Mouse (Mus musculus): Measurements from ENCODE around the gene Tmc6. TPM values are rescaled to one million over a fixed set of nuclear protein-coding genes. Genes with fewer than 3 reads are reported as not detected.

Gene Tmc6
- polyA plus RNA-seq (2012; ENCODE audit: insufficient read depth, insufficient read length, low replicate concordance, missing spikeins): 606 TPM in 1 of 2 replicates, not detected in the other

- H3K4me3 ChIP-seq (ENCODE audit: insufficient read depth, low read depth, low read length): peak within 1 kb of the TSS; percentile 20; the same call in 1 of the 2 replicates
- 63% methylated on average over 24 of the region's 24 CpGs for WGBS
- H3K4me1 ChIP-seq (ENCODE audit: control insufficient read depth, insufficient read depth, low read length): peaks cover 34% of the 10 kb centered on the region
- TF ChIP-seq POLR2A (IDR thresholded peaks at IDR 0.05; ENCODE audit: insufficient read depth, low read depth, low read length) (no peak), CTCF (IDR thresholded peaks at IDR 0.05; ENCODE audit: insufficient read depth, low read depth, low read length) (no peak)
- H3K27ac ChIP-seq (ENCODE audit: insufficient read depth, low read depth, low read length): no peak within 1 kb of the TSS
Observed at GRCm38 (mm10) chr11:117781993-117782704, at the start of gene Tmc6, which contains the start of gene Tmc8. TSS of gene Tmc6 (minus strand) at chr11:117782198. TSS of gene Tmc8 (plus strand) at chr11:117782076.

GRCm38 (mm10) chr11:117830401-117830800, 48.4 kb upstream of the Tmc6 start:
- no peak overlapping the region for H3K4me3 ChIP-seq (ENCODE audit: insufficient read depth, low read depth, low read length)
- H3K27ac ChIP-seq (ENCODE audit: insufficient read depth, low read depth, low read length): no peak overlapping the region
- 76% methylated on average over 9 of the region's 9 CpGs for WGBS
- TF ChIP-seq POLR2A (IDR thresholded peaks at IDR 0.05; ENCODE audit: insufficient read depth, low read depth, low read length) (no peak), CTCF (IDR thresholded peaks at IDR 0.05; ENCODE audit: insufficient read depth, low read depth, low read length) (no peak)
- peaks cover 12% of the 10 kb centered on the region for H3K4me1 ChIP-seq (ENCODE audit: control insufficient read depth, insufficient read depth, low read length)

- Histone ChIP-seq H3K4me3 (ENCODE audit: insufficient read depth, low read depth, low read length) (no peak overlapping the region), H3K27ac (ENCODE audit: insufficient read depth, low read depth, low read length) (no peak overlapping the region), H3K4me1 (ENCODE audit: control insufficient read depth, insufficient read depth, low read length) (peaks cover 16% of the 10 kb centered on the region)
- no peak for TF ChIP-seq POLR2A (IDR thresholded peaks at IDR 0.05; ENCODE audit: insufficient read depth, low read depth, low read length)
- TF ChIP-seq CTCF (IDR thresholded peaks at IDR 0.05; ENCODE audit: insufficient read depth, low read depth, low read length): no peak
- 81% methylated on average over 2 of the region's 2 CpGs for WGBS
Observed at GRCm38 (mm10) chr11:117829671-117830215, 47.7 kb upstream of the Tmc6 start.

GRCm38 (mm10) chr11:117828888-117829604, 47.0 kb upstream of the Tmc6 start:
- H3K4me1 ChIP-seq (ENCODE audit: control insufficient read depth, insufficient read depth, low read length): peaks cover 18% of the 10 kb centered on the region
- TF ChIP-seq POLR2A (IDR thresholded peaks at IDR 0.05; ENCODE audit: insufficient read depth, low read depth, low read length) (no peak), CTCF (IDR thresholded peaks at IDR 0.05; ENCODE audit: insufficient read depth, low read depth, low read length) (no peak)
- no peak overlapping the region for H3K4me3 ChIP-seq (ENCODE audit: insufficient read depth, low read depth, low read length)
- 79% methylated on average over 9 of the region's 9 CpGs for WGBS
- H3K27ac ChIP-seq (ENCODE audit: insufficient read depth, low read depth, low read length): no peak overlapping the region

GRCm38 (mm10) chr11:117828149-117828887, 46.3 kb upstream of the Tmc6 start:
- Histone ChIP-seq H3K27ac (ENCODE audit: insufficient read depth, low read depth, low read length) (no peak overlapping the region), H3K4me3 (ENCODE audit: insufficient read depth, low read depth, low read length) (no peak overlapping the region), H3K4me1 (ENCODE audit: control insufficient read depth, insufficient read depth, low read length) (peaks cover 18% of the 10 kb centered on the region)
- WGBS: 76% methylated on average over 18 of the region's 18 CpGs
- TF ChIP-seq CTCF (IDR thresholded peaks at IDR 0.05; ENCODE audit: insufficient read depth, low read depth, low read length) (no peak), POLR2A (IDR thresholded peaks at IDR 0.05; ENCODE audit: insufficient read depth, low read depth, low read length) (no peak)

- TF ChIP-seq CTCF (IDR thresholded peaks at IDR 0.05; ENCODE audit: insufficient read depth, low read depth, low read length) (no peak), POLR2A (IDR thresholded peaks at IDR 0.05; ENCODE audit: insufficient read depth, low read depth, low read length) (no peak)
Observed at GRCm38 (mm10) chr11:117827386-117827785, 45.4 kb upstream of the Tmc6 start.

GRCm38 (mm10) chr11:117826916-117827315, 44.9 kb upstream of the Tmc6 start:
- no peak for TF ChIP-seq POLR2A (IDR thresholded peaks at IDR 0.05; ENCODE audit: insufficient read depth, low read depth, low read length)
- Histone ChIP-seq H3K27ac (ENCODE audit: insufficient read depth, low read depth, low read length) (no peak overlapping the region), H3K4me3 (ENCODE audit: insufficient read depth, low read depth, low read length) (no peak overlapping the region), H3K4me1 (ENCODE audit: control insufficient read depth, insufficient read depth, low read length) (peaks cover 15% of the 10 kb centered on the region)
- WGBS: 70% methylated on average over 8 of the region's 8 CpGs

More at GRCm38 (mm10) chr11:117827386-117827785, 45.4 kb upstream of the Tmc6 start:
- peaks cover 18% of the 10 kb centered on the region for H3K4me1 ChIP-seq (ENCODE audit: control insufficient read depth, insufficient read depth, low read length)
- no peak overlapping the region for H3K4me3 ChIP-seq (ENCODE audit: insufficient read depth, low read depth, low read length)
- no peak overlapping the region for H3K27ac ChIP-seq (ENCODE audit: insufficient read depth, low read depth, low read length)
- 74% methylated on average over 3 of the region's 3 CpGs for WGBS

GRCm38 (mm10) chr11:117826164-117826563, 44.2 kb upstream of the Tmc6 start:
- peaks cover 15% of the 10 kb centered on the region for H3K4me1 ChIP-seq (ENCODE audit: control insufficient read depth, insufficient read depth, low read length)
- 20% methylated on average over 5 of the region's 5 CpGs for WGBS
- H3K27ac ChIP-seq (ENCODE audit: insufficient read depth, low read depth, low read length): no peak overlapping the region
- no peak for TF ChIP-seq POLR2A (IDR thresholded peaks at IDR 0.05; ENCODE audit: insufficient read depth, low read depth, low read length)
- no peak for TF ChIP-seq CTCF (IDR thresholded peaks at IDR 0.05; ENCODE audit: insufficient read depth, low read depth, low read length)
- H3K4me3 ChIP-seq (ENCODE audit: insufficient read depth, low read depth, low read length): no peak overlapping the region; the same call in 1 of the 2 replicates

Measured in olfactory bulb, adult 2 months (tissue).